Mouse (Mus musculus): ENCODE results near the gene Nup93.

- TF ChIP-seq CTCF (IDR thresholded peaks at IDR 0.05; ENCODE audit: extremely low read depth, insufficient read depth, low read length) (no peak), POLR2A (IDR thresholded peaks at IDR 0.05; ENCODE audit: extremely low read depth, insufficient read depth, low read length) (no peak)
These were observed 99.7 kb downstream of the Nup93 start for GRCm38 (mm10) chr8:94314069-94314468.

All from cortical plate, adult 2 months (tissue).